In the genomic region with DNA sequence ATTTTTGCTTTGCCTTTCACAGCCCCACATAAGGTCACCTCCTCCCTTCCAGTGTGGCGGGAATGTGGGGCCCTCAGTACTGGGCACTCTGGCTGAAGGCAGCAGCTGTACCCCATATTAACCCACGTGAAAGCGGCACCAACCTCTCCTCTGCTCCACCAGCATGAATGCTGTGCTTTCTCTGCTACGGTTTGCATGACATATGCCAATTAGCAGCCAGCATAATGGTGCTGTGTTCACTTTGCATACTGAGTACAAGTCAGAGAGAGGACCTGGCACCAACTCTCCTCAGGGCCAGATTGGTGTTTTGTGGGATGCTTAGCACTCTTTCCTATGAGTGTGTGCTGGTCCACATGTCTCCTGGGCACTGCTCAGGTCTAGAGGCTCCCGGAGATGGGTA, we compare ENCODE assay signal across 31 mouse cellular contexts. TPM values are rescaled to one million over a fixed set of nuclear protein-coding genes. Genes with fewer than 3 reads are reported as not detected.
A peak's percentile ranks its signal among the peaks of the same experiment; 100 is the strongest.
DNase-seq lines count a peak whose midpoint lies in the region; ATAC-seq and TF ChIP-seq lines count a peak whose summit lies in the region.
"Had no signal": no experiment of that assay in that cellular context is flagged by ENCODE, and none has a peak within 500 bp of the region (broad histone marks: within the 10 kb centered on the region; RNA-seq: fewer than 3 reads in every experiment).

No protein-coding gene starts in this region.

- ATAC-seq in forebrain, embryonic 14.5 days: peak; percentile 29; the same call in 1 of the 2 replicates
- no peak for ATAC-seq in forebrain, embryonic 11.5 days (replicated peaks; ENCODE audit: low FRiP score)
- 0 out of 2 replicates have a peak, but pooled peaks have one; percentile 16 for ATAC-seq in midbrain, postnatal 0 days (ENCODE audit: low FRiP score)
- ATAC-seq in midbrain, embryonic 14.5 days (ENCODE audit: low FRiP score, low TSS enrichment): no peak
- no peak for ATAC-seq in kidney, embryonic 14.5 days (ENCODE audit: low FRiP score, low TSS enrichment)
- ATAC-seq: intestine, embryonic 16.5 days; midbrain, embryonic 13.5 days; Patski had no signal

- no peaks in the 10 kb centered on the region for H3K9me3 ChIP-seq in forebrain, embryonic 14.5 days (replicated peaks; ENCODE audit: control insufficient read depth, low read length)
- no peaks in the 10 kb centered on the region for H3K9me3 ChIP-seq in forebrain, embryonic 11.5 days (ENCODE audit: control insufficient read depth, low read length)
- H3K9me3 ChIP-seq in midbrain, postnatal 0 days (ENCODE audit: low read length): no peaks in the 10 kb centered on the region
- H3K9me3 ChIP-seq in midbrain, embryonic 14.5 days (ENCODE audit: control insufficient read depth, low read length): no peaks in the 10 kb centered on the region
- no peaks in the 10 kb centered on the region for H3K9me3 ChIP-seq in kidney, embryonic 14.5 days (ENCODE audit: control insufficient read depth, low read length)
- H3K9me3 ChIP-seq: heart, embryonic 13.5 days; midbrain, embryonic 13.5 days; neural tube, embryonic 15.5 days had no signal

- no peak overlapping the region for H3K9ac ChIP-seq in forebrain, embryonic 14.5 days (ENCODE audit: low read length)
- no peak overlapping the region for H3K9ac ChIP-seq in forebrain, embryonic 11.5 days (ENCODE audit: low read length)
- no peak overlapping the region for H3K9ac ChIP-seq in midbrain, postnatal 0 days (replicated peaks; ENCODE audit: low read length, poor library complexity, severe bottlenecking)
- H3K9ac ChIP-seq in midbrain, embryonic 14.5 days (replicated peaks; ENCODE audit: low read length): no peak overlapping the region
- H3K9ac ChIP-seq in kidney, embryonic 14.5 days (ENCODE audit: low read depth, low read length): no peak overlapping the region
- H3K9ac ChIP-seq: heart, embryonic 13.5 days; liver, embryonic 14.5 days; midbrain, embryonic 13.5 days; neural tube, embryonic 15.5 days had no signal

- no peaks in the 10 kb centered on the region for H3K4me1 ChIP-seq in forebrain, embryonic 14.5 days (ENCODE audit: control insufficient read depth, insufficient read depth, low read length)
- no peaks in the 10 kb centered on the region for H3K4me1 ChIP-seq in forebrain, embryonic 11.5 days (replicated peaks; ENCODE audit: control insufficient read depth, insufficient read depth, low read length)
- no peaks in the 10 kb centered on the region for H3K4me1 ChIP-seq in midbrain, postnatal 0 days (ENCODE audit: insufficient read depth, low read length)
- H3K4me1 ChIP-seq in midbrain, embryonic 14.5 days (ENCODE audit: control insufficient read depth, insufficient read depth, low read length): no peaks in the 10 kb centered on the region
- H3K4me1 ChIP-seq in kidney, embryonic 14.5 days (ENCODE audit: control insufficient read depth, insufficient read depth, low read length): no peaks in the 10 kb centered on the region
- H3K4me1 ChIP-seq: heart, embryonic 13.5 days; midbrain, embryonic 13.5 days; neural tube, embryonic 15.5 days had no signal

- no peaks in the 10 kb centered on the region for H3K27me3 ChIP-seq in forebrain, embryonic 14.5 days (replicated peaks; ENCODE audit: control insufficient read depth, insufficient read depth, low read length)
- H3K27me3 ChIP-seq in forebrain, embryonic 11.5 days (ENCODE audit: control insufficient read depth, insufficient read depth, low read length): no peaks in the 10 kb centered on the region
- no peaks in the 10 kb centered on the region for H3K27me3 ChIP-seq in midbrain, postnatal 0 days (ENCODE audit: insufficient read depth, low read length)
- no peaks in the 10 kb centered on the region for H3K27me3 ChIP-seq in midbrain, embryonic 14.5 days (ENCODE audit: control insufficient read depth, insufficient read depth, low read length)
- H3K27me3 ChIP-seq in kidney, embryonic 14.5 days (ENCODE audit: control insufficient read depth, insufficient read depth, low read length): no peaks in the 10 kb centered on the region
- H3K27me3 ChIP-seq: midbrain, embryonic 13.5 days; neural tube, embryonic 15.5 days had no signal

- no peak overlapping the region for H3K27ac ChIP-seq in forebrain, embryonic 14.5 days (ENCODE audit: low read depth, low read length)
- H3K27ac ChIP-seq in forebrain, embryonic 11.5 days (ENCODE audit: low read depth, low read length): no peak overlapping the region
- H3K27ac ChIP-seq in midbrain, postnatal 0 days (ENCODE audit: low read depth, low read length): no peak overlapping the region
- H3K27ac ChIP-seq in midbrain, embryonic 14.5 days (replicated peaks; ENCODE audit: low read depth, low read length): no peak overlapping the region
- no peak overlapping the region for H3K27ac ChIP-seq in kidney, embryonic 14.5 days (ENCODE audit: low read depth, low read length)
- H3K27ac ChIP-seq: heart, embryonic 13.5 days; liver, embryonic 14.5 days; macrophage; midbrain, embryonic 13.5 days; neural tube, embryonic 15.5 days had no signal

- peak; percentile 52 for DNase-seq in forebrain, embryonic 14.5 days (ENCODE audit: low spot score)
- no peak for DNase-seq in forebrain, embryonic 11.5 days (ENCODE audit: low spot score)
- DNase-seq in layer of hippocampus, adult 11-12 months (ENCODE audit: low spot score): peak; percentile 69
- no peak for DNase-seq in layer of hippocampus, adult 9-10 months (ENCODE audit: low spot score)
- DNase-seq in midbrain, postnatal 0 days (ENCODE audit: low spot score): no peak
- DNase-seq in midbrain, embryonic 14.5 days: no peak
- peak; percentile 76 for DNase-seq in telencephalon, adult 2 months (ENCODE audit: low read depth, low spot score)
- DNase-seq: adrenal gland, postnatal 14 days; cerebellum, adult 18-20 months; cerebellum, postnatal 25 days; gastrocnemius, postnatal 10 days; heart, postnatal 10 days; kidney, adult 8-10 months; kidney, postnatal 14 days; liver; lung, adult 2 months; lung, postnatal 10 days; right cerebral cortex, postnatal 14 days; thymus, postnatal 36 days had no signal

- H3K4me2 ChIP-seq in forebrain, embryonic 14.5 days (ENCODE audit: low read length): no peak overlapping the region
- no peak overlapping the region for H3K4me2 ChIP-seq in forebrain, embryonic 11.5 days (ENCODE audit: low read depth, low read length, severe bottlenecking)
- no peak overlapping the region for H3K4me2 ChIP-seq in midbrain, postnatal 0 days (ENCODE audit: low read depth, low read length, poor library complexity, severe bottlenecking)
- H3K4me2 ChIP-seq in midbrain, embryonic 14.5 days (ENCODE audit: low read length): no peak overlapping the region
- no peak overlapping the region for H3K4me2 ChIP-seq in kidney, embryonic 14.5 days (replicated peaks; ENCODE audit: low read depth, low read length)
- H3K4me2 ChIP-seq: heart, embryonic 13.5 days; midbrain, embryonic 13.5 days; neural tube, embryonic 15.5 days had no signal

- H3K36me3 ChIP-seq in forebrain, embryonic 14.5 days (ENCODE audit: control insufficient read depth, insufficient read depth, low read length): no peaks in the 10 kb centered on the region
- no peaks in the 10 kb centered on the region for H3K36me3 ChIP-seq in forebrain, embryonic 11.5 days (ENCODE audit: control insufficient read depth, insufficient read depth, low read length)
- no peaks in the 10 kb centered on the region for H3K36me3 ChIP-seq in midbrain, postnatal 0 days (ENCODE audit: insufficient read depth, low read length)
- no peaks in the 10 kb centered on the region for H3K36me3 ChIP-seq in midbrain, embryonic 14.5 days (ENCODE audit: control insufficient read depth, insufficient read depth, low read length)
- no peaks in the 10 kb centered on the region for H3K36me3 ChIP-seq in kidney, embryonic 14.5 days (ENCODE audit: control insufficient read depth, insufficient read depth, low read length)
- H3K36me3 ChIP-seq: heart, embryonic 13.5 days; midbrain, embryonic 13.5 days; neural tube, embryonic 15.5 days had no signal

- no peak for TF ChIP-seq CTCF in midbrain, postnatal 0 days (IDR thresholded peaks at IDR 0.05)

- H3K4me3 ChIP-seq in forebrain, embryonic 14.5 days (ENCODE audit: low read depth, low read length): no peak overlapping the region
- no peak overlapping the region for H3K4me3 ChIP-seq in forebrain, embryonic 11.5 days (ENCODE audit: low read depth, low read length)
- H3K4me3 ChIP-seq in midbrain, postnatal 0 days (ENCODE audit: low read depth, low read length): no peak overlapping the region
- H3K4me3 ChIP-seq in midbrain, embryonic 14.5 days (replicated peaks; ENCODE audit: low read depth, low read length): no peak overlapping the region
- H3K4me3 ChIP-seq in kidney, embryonic 14.5 days (ENCODE audit: low read length): no peak overlapping the region
- H3K4me3 ChIP-seq: heart, embryonic 13.5 days; midbrain, embryonic 13.5 days; neural tube, embryonic 15.5 days had no signal

- WGBS in forebrain, embryonic 14.5 days: 55% methylated on average over 5 of the region's 5 CpGs
- 86% methylated on average over 5 of the region's 5 CpGs for WGBS in forebrain, embryonic 11.5 days
- WGBS in midbrain, postnatal 0 days: 78% methylated on average over 5 of the region's 5 CpGs
- WGBS in midbrain, embryonic 14.5 days: 69% methylated on average over 5 of the region's 5 CpGs
- WGBS in kidney, embryonic 14.5 days: 82% methylated on average over 5 of the region's 5 CpGs

RNA-seq across cellular contexts. Expression of a gene that starts 19.2 kb away (rescaled TPM):
- polyA plus RNA-seq in forebrain, embryonic 14.5 days (2014; fragmentation: Nextera tagmentation; extraction: Ambion mirVana): 2.4 and 4.9 TPM in 2 replicates
- 0.55 and 0.83 TPM in 2 replicates for polyA plus RNA-seq in forebrain, embryonic 11.5 days (2014; fragmentation: Nextera tagmentation; extraction: Ambion mirVana)
- 17.4 and 19.6 TPM in 2 replicates for total RNA-seq in midbrain, postnatal 0 days (2014; rRNA removed)
- 8.1 and 8.5 TPM in 2 replicates for polyA plus RNA-seq in midbrain, postnatal 0 days (2015; fragmentation: Nextera tagmentation; extraction: Ambion mirVana)
- 5.4 and 6.1 TPM in 2 replicates for polyA plus RNA-seq in midbrain, embryonic 14.5 days (2014; fragmentation: Nextera tagmentation; extraction: Ambion mirVana)
- polyA plus RNA-seq in kidney, embryonic 14.5 days (2014; fragmentation: Nextera tagmentation; extraction: Ambion mirVana): 0.14 and 0.42 TPM in 2 replicates
- total RNA-seq: hematopoietic stem cell, adult 5-6 weeks; megakaryocyte-erythroid progenitor cell, adult 5-6 weeks; MEL had no signal
- polyA plus RNA-seq: heart, embryonic 13.5 days; lung, adult 2 months; macrophage; Patski; small intestine, adult 2 months had no signal

RNA-seq across cellular contexts. Expression of a gene that starts 50.4 kb away (rescaled TPM):
- 84.9 and 89.1 TPM in 2 replicates for polyA plus RNA-seq in forebrain, embryonic 14.5 days (2014; fragmentation: Nextera tagmentation; extraction: Ambion mirVana)
- polyA plus RNA-seq in forebrain, embryonic 11.5 days (2014; fragmentation: Nextera tagmentation; extraction: Ambion mirVana): 85.4 and 96.4 TPM in 2 replicates
- total RNA-seq in midbrain, postnatal 0 days (2014; rRNA removed): 227 and 231 TPM in 2 replicates
- polyA plus RNA-seq in midbrain, postnatal 0 days (2015; fragmentation: Nextera tagmentation; extraction: Ambion mirVana): 142 and 147 TPM in 2 replicates
- 92.6 and 93.8 TPM in 2 replicates for polyA plus RNA-seq in midbrain, embryonic 14.5 days (2014; fragmentation: Nextera tagmentation; extraction: Ambion mirVana)
- 78.5 and 84.8 TPM in 2 replicates for polyA plus RNA-seq in kidney, embryonic 14.5 days (2014; fragmentation: Nextera tagmentation; extraction: Ambion mirVana)

Comparison
In these comparisons a context has a peak if more than half of its experiments do, and no peak if none do; other contexts are left out.
1. ATAC-seq: peak in forebrain, embryonic 14.5 days (single experiment) and midbrain, postnatal 0 days (single experiment); none in forebrain, embryonic 11.5 days (single experiment), midbrain, embryonic 14.5 days (single experiment) and kidney, embryonic 14.5 days (single experiment).
2. DNase-seq: peak in forebrain, embryonic 14.5 days (single experiment), layer of hippocampus, adult 11-12 months (single experiment) and telencephalon, adult 2 months (single experiment); none in forebrain, embryonic 11.5 days (single experiment), layer of hippocampus, adult 9-10 months (single experiment), midbrain, postnatal 0 days (single experiment) and midbrain, embryonic 14.5 days (single experiment).